Mouse (Mus musculus) small intestine, adult 2 months (tissue): ENCODE measurements around the gene Mcur1. TPM values are rescaled to one million over a fixed set of nuclear protein-coding genes. Genes with fewer than 3 reads are reported as not detected.

Source experiments
- H3K27ac ChIP-seq: fragments of 200-500 bp; 2 replicates; pipeline ENCODE4 v1.5.1; 2012; ENCODE audit warnings: low read depth, low read length, control low read depth, inconsistent platforms; ENCODE audit not compliant: insufficient read depth
- H3K27me3 ChIP-seq: fragments of 200-500 bp; 2 replicates; pipeline ENCODE4 v1.6.1; 2012; ENCODE audit warnings: mild to moderate bottlenecking, moderate library complexity, low read length, inconsistent platforms; ENCODE audit not compliant: control insufficient read depth, insufficient read depth
- H3K36me3 ChIP-seq: fragments of 200-500 bp; 2 replicates; pipeline ENCODE4 v1.6.1; 2012; ENCODE audit warnings: mild to moderate bottlenecking, low read length, control low read depth, inconsistent platforms; ENCODE audit not compliant: control insufficient read depth, insufficient read depth
- H3K4me1 ChIP-seq: fragments of 200-500 bp; 2 replicates; pipeline ENCODE4 v1.6.1; 2012; ENCODE audit warnings: low read length, inconsistent platforms, mixed read lengths; ENCODE audit not compliant: control insufficient read depth, insufficient read depth, insufficient read length
- H3K4me3 ChIP-seq: fragments of 200-500 bp; 2 replicates; pipeline ENCODE4 v1.5.1; 2012; ENCODE audit warnings: low read depth, mild to moderate bottlenecking, control low read depth, inconsistent platforms, low read length, moderate library complexity
- CTCF ChIP-seq: fragments of 200-500 bp; IDR thresholded peaks from 2 replicates; pipeline ENCODE4 v1.5.1; 2012; ENCODE audit warnings: low read depth, mild to moderate bottlenecking, control low read depth, inconsistent platforms, low read length, moderate library complexity, mixed read lengths; ENCODE audit not compliant: insufficient replicate concordance, insufficient read length; ENCODE audit errors: extremely low read depth
- POLR2A ChIP-seq: fragments of 200-500 bp; IDR thresholded peaks from 2 replicates; pipeline ENCODE4 v1.6.1; 2012; ENCODE audit warnings: low read depth, mild to moderate bottlenecking, control low read depth, inconsistent platforms, low read length, moderate library complexity
- WGBS: fragments of 180-500 bp; shearing (Covaris S2); methylation state at CpG from one replicate; pipeline ENCODE4 v1.1.7; 2018; 5-methylcytosine and 5-hydroxymethylcytosine counted together
- polyA plus RNA-seq: library from polyadenylated mRNA; depleted of rRNA; stranded (reverse); fragments of >200 nt; gene quantifications from 2 replicates; pipeline ENCODE4 v1.2.3, GENCODE M21; 2012

Gene Mcur1
- polyA plus RNA-seq, 1 experiment, result 42.0 TPM

DNA sequence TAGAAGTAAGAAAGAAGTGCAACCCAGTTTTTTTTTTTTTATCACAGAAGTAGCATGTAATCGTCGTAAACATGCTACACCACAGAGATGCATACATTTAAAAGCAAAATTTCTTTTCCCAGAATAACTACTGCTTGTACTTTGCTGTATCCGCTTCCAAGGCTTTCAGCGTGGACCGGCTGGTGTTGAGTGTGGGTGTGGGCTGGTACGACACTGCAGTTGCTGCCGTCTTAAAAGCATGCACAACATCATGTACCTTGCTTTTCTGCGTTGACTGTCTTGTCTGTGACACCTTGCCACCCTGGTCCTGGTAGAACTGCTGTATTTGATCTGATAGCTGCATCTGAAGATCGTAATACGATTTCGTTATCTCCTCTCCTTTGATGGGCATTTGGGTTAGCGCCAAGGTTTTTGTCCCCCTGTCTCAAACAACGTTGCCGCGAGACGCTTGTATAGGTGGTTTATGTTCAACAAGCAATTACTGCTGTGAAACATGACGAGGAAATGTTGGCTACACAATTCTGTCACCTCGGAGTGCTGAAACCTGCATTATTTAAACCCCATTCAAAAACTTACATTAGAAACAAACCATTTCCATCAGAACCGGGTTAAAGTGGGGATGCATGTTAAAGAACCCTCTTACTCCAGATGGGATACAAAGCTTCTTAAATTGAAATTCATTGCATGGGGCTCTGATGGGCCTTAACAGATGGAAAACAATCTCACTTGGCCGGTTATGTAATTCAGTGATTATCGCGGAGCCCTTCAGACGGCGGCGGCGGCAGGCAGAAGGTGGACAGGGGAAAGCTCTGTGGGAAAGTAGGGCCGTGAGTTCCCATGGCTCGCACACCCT, 32.1 kb upstream of the Mcur1 start:
- H3K27me3 ChIP-seq, result peaks cover 5% of the 10 kb centered on the region
- 0 out of 2 replicates have a peak, but pooled peaks cover 2% of the 10 kb centered on the region for H3K4me1 ChIP-seq
- no peak for TF ChIP-seq POLR2A
- TF ChIP-seq CTCF, result no peak
- no peak overlapping the region for H3K4me3 ChIP-seq
- H3K27ac ChIP-seq, result no peak overlapping the region
- no peaks in the 10 kb centered on the region for H3K36me3 ChIP-seq
- 63% methylated on average over 28 of the region's 28 CpGs for WGBS

DNA sequence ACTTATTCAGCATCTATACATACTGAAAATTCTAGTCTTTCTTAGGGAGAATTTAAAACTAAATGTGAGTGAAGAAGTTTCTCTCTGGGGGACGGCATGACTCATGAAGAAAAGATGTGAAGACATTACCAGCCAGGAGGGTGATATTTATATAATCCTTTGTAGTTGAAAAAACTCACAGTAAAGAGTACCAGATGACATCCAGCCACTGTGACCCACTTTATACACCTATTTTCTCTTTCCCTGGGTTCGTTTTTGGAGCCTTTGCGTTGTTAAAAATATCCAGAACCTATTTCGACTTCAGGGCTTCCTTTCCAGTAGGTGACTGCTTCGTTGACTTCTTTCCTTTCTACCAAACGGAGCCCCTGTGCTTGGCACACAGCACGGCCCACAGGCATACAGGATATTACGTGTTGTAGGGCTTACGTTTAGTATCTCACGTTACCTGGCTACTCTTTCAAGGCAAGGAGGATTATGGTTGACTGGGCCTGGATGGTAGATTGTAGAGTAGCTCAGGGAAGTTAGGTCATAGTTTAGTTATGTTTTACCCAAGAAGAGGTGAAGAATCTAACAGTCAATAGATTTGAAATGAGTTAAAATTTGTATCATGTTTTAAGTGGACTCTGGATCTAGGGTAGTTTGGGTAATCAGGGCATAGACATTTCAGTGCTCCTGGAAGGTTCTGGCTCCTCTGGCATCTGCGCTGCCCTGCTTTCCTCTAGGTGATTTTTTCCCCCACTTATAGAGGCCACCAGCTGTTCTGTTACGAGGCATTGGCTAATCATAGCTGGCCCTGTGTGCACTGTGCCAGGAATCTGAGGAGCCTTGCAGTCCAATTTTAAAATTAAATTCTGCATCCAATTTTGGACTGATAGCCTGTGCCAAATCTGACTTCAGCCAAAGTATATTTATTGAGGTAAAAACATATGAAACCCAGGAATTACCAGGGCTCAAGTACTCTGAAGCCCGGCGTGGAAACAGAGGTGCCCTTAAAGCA, 28.2 kb upstream of the Mcur1 start:
- 77% methylated on average over 14 of the region's 14 CpGs for WGBS
- no peak overlapping the region for H3K27ac ChIP-seq
- H3K36me3 ChIP-seq, result no peaks in the 10 kb centered on the region
- H3K27me3 ChIP-seq, result peaks cover 5% of the 10 kb centered on the region
- no peak for TF ChIP-seq POLR2A
- no peak for TF ChIP-seq CTCF
- 0 out of 2 replicates have a peak, but pooled peaks cover 2% of the 10 kb centered on the region for H3K4me1 ChIP-seq
- H3K4me3 ChIP-seq, result no peak overlapping the region

GRCm38 (mm10) chr13:43586966-43587365, 27.0 kb upstream of the Mcur1 start:
- no peak overlapping the region for H3K27ac ChIP-seq
- H3K36me3 ChIP-seq, result no peaks in the 10 kb centered on the region
- 80% methylated on average over 3 of the region's 3 CpGs for WGBS
- no peaks in the 10 kb centered on the region for H3K4me1 ChIP-seq
- no peak overlapping the region for H3K4me3 ChIP-seq
- peaks cover 4% of the 10 kb centered on the region; the same call in 1 of the 2 replicates for H3K27me3 ChIP-seq
- no peak for TF ChIP-seq CTCF
- no peak for TF ChIP-seq POLR2A

- Histone ChIP-seq H3K36me3 (no peaks in the 10 kb centered on the region), H3K27ac (no peak overlapping the region), H3K4me1 (no peaks in the 10 kb centered on the region), H3K27me3 (0 out of 2 replicates have a peak, but pooled peaks cover 4% of the 10 kb centered on the region), H3K4me3 (no peak overlapping the region)
- WGBS, result 75% methylated on average over 2 of the region's 2 CpGs
- TF ChIP-seq CTCF (no peak), POLR2A (no peak)
Measured at GRCm38 (mm10) chr13:43585335-43585734, 25.3 kb upstream of the Mcur1 start.

- no peak overlapping the region for H3K27ac ChIP-seq
- H3K36me3 ChIP-seq, result no peaks in the 10 kb centered on the region
- WGBS, result 65% methylated on average over 8 of the region's 8 CpGs
- TF ChIP-seq POLR2A, result no peak
- TF ChIP-seq CTCF, result no peak
- no peaks in the 10 kb centered on the region for H3K4me1 ChIP-seq
- no peak overlapping the region for H3K4me3 ChIP-seq
- 0 out of 2 replicates have a peak, but pooled peaks cover 4% of the 10 kb centered on the region for H3K27me3 ChIP-seq
Measured at GRCm38 (mm10) chr13:43583504-43583903, 23.5 kb upstream of the Mcur1 start.

GRCm38 (mm10) chr13:43582961-43583360, 23.0 kb upstream of the Mcur1 start:
- TF ChIP-seq POLR2A (no peak), CTCF (no peak)
- Histone ChIP-seq H3K4me1 (no peaks in the 10 kb centered on the region), H3K36me3 (no peaks in the 10 kb centered on the region), H3K4me3 (no peak overlapping the region), H3K27me3 (0 out of 2 replicates have a peak, but pooled peaks cover 4% of the 10 kb centered on the region), H3K27ac (no peak overlapping the region)
- WGBS, result 61% methylated on average over 16 of the region's 16 CpGs
